Mouse (Mus musculus) kidney, embryonic 15.5 days (tissue): ENCODE data around the gene Gucd1. TPM values are rescaled to one million over a fixed set of nuclear protein-coding genes. Genes with fewer than 3 reads are reported as not detected.
A peak's percentile ranks its signal among the peaks of the same experiment; 100 is the strongest.
"Not testable (repeated sequence)": the region's sequence is repeated elsewhere in the genome, so short reads cannot be mapped to it uniquely, and the experiment has no call there.

Source experiments
- ATAC-seq: fragments of 200-750 bp; cut with Nextera tagmentation; replicated peaks from 2 replicates; pipeline ENCODE4 v1.8.0; 2017; ENCODE audit warnings: moderate TSS enrichment; ENCODE audit not compliant: low FRiP score
- H3K27ac ChIP-seq: fragments of 300-500 bp; sonication (generic); 2 replicates; pipeline ENCODE4 v1.5.1; 2015; ENCODE audit warnings: mild to moderate bottlenecking, inconsistent platforms
- H3K27me3 ChIP-seq: fragments of 300-500 bp; sonication (generic); 2 replicates; pipeline ENCODE4 v1.6.1; 2015; ENCODE audit warnings: inconsistent platforms
- H3K36me3 ChIP-seq: fragments of 300-500 bp; sonication (generic); 2 replicates; pipeline ENCODE4 v1.6.1; 2015; ENCODE audit warnings: inconsistent platforms
- H3K4me1 ChIP-seq: fragments of 300-500 bp; sonication (generic); 2 replicates; pipeline ENCODE4 v1.6.1; 2015; ENCODE audit warnings: inconsistent platforms
- H3K4me2 ChIP-seq: fragments of 300-500 bp; sonication (generic); 2 replicates; pipeline ENCODE4 v1.6.1; 2015; ENCODE audit warnings: moderate library complexity, mild to moderate bottlenecking, inconsistent platforms
- H3K4me3 ChIP-seq: fragments of 300-500 bp; sonication (generic); replicated peaks from 2 replicates; pipeline ENCODE4 v1.5.1; 2015; ENCODE audit warnings: mild to moderate bottlenecking, inconsistent platforms
- H3K9ac ChIP-seq: fragments of 300-500 bp; sonication (generic); 2 replicates; pipeline ENCODE4 v1.6.1; 2015; ENCODE audit warnings: mild to moderate bottlenecking, inconsistent platforms
- H3K9me3 ChIP-seq: fragments of 300-500 bp; sonication (generic); replicated peaks from 2 replicates; pipeline ENCODE4 v1.6.1; 2016; ENCODE audit warnings: inconsistent platforms
- WGBS: fragments of 180-500 bp; shearing (Covaris S2); methylation state at CpG from one replicate; pipeline ENCODE4 v1.1.7; 2015; ENCODE audit warnings: mixed read lengths; 5-methylcytosine and 5-hydroxymethylcytosine counted together
- polyA plus RNA-seq: library from polyadenylated mRNA; unstranded; fragments of >200 nt; fragmentation: Nextera tagmentation; extraction: Ambion mirVana; gene quantifications from 2 replicates; pipeline ENCODE4 v1.2.1, GENCODE M21; 2015

Gene Gucd1
- polyA plus RNA-seq, 1 experiment from 2014 or later, result 46.0 TPM

- no peak overlapping the region for H3K27ac ChIP-seq
- H3K4me2 ChIP-seq, result no peak overlapping the region
- H3K4me1 ChIP-seq, result 0 out of 2 replicates have a peak, but pooled peaks cover 3% of the 10 kb centered on the region
- no peak overlapping the region for H3K4me3 ChIP-seq
- ATAC-seq, result no peak
- H3K9ac ChIP-seq, result no peak overlapping the region
- H3K27me3 ChIP-seq, result no peaks in the 10 kb centered on the region
- WGBS, result 92% methylated on average over 8 of the region's 8 CpGs
- H3K9me3 ChIP-seq, result no peaks in the 10 kb centered on the region
- H3K36me3 ChIP-seq, result no peaks in the 10 kb centered on the region
Measured at GRCm38 (mm10) chr10:75417363-75418042, 100.3 kb downstream of the Gucd1 start.

GRCm38 (mm10) chr10:75414925-75415324, 102.8 kb downstream of the Gucd1 start:
- Histone ChIP-seq H3K36me3 (no peaks in the 10 kb centered on the region), H3K27me3 (no peaks in the 10 kb centered on the region), H3K9ac (no peak overlapping the region), H3K9me3 (no peaks in the 10 kb centered on the region), H3K4me2 (no peak overlapping the region), H3K4me1 (peaks cover 12% of the 10 kb centered on the region), H3K4me3 (no peak overlapping the region), H3K27ac (no peak overlapping the region)
- no peak for ATAC-seq
- WGBS, result 84% methylated on average over 7 of the region's 7 CpGs

DNA sequence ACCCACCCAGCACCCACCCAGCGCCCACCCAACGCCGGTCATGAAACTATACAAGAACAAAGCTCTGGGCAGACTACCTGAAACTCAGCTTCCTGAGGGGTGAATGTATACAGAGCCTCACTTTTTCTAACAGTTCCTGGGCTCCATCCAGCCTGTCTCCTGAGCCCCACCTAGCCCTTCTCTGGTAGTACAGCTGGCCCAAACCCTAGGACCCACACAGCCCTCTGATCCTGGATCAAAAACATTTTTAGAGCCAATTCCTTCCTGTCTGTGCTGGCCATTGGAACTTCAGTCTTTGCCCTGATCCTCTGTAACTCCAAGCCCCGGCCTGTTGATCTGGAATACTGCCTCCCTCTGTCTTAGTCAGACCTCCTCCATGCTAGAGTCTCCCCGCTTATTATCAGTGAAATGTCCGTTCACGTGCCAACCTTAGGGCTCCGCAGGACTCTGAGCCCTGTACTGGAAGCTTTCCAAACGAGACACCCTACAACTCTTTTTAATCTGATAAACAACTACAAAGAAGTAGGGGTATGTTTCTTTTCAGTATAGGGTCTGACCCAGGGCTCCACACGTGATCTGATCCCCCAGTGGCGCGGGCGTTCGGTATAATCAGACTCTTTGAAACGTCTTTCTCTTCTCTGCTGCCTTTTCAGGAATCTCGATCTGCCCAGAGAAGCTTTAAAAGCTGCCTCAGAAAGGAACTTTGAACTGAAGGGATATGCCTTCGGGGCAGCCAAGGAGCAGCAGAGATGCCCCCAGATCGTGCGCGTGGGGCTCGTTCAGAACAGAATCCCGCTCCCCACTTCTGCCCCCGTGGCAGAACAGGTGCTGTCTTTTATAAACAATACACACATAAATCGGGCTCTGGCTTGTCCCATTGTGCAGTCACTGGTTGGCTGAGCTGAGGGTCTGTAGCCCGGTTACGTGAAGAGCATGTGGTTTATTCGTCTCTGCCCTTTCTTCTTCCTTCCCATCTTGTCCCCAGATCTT, 105.4 kb downstream of the Gucd1 start:
- H3K4me2 ChIP-seq, result no peak overlapping the region
- peaks cover 12% of the 10 kb centered on the region for H3K4me1 ChIP-seq
- ATAC-seq, result no peak
- 0 out of 2 replicates have a peak overlapping the region, but pooled peaks have one; percentile 14 for H3K27ac ChIP-seq
- H3K36me3 ChIP-seq, result no peaks in the 10 kb centered on the region
- 72% methylated on average over 27 of the region's 27 CpGs for WGBS
- H3K4me3 ChIP-seq, result no peak overlapping the region
- no peak overlapping the region for H3K9ac ChIP-seq
- no peaks in the 10 kb centered on the region for H3K9me3 ChIP-seq
- no peaks in the 10 kb centered on the region for H3K27me3 ChIP-seq

DNA sequence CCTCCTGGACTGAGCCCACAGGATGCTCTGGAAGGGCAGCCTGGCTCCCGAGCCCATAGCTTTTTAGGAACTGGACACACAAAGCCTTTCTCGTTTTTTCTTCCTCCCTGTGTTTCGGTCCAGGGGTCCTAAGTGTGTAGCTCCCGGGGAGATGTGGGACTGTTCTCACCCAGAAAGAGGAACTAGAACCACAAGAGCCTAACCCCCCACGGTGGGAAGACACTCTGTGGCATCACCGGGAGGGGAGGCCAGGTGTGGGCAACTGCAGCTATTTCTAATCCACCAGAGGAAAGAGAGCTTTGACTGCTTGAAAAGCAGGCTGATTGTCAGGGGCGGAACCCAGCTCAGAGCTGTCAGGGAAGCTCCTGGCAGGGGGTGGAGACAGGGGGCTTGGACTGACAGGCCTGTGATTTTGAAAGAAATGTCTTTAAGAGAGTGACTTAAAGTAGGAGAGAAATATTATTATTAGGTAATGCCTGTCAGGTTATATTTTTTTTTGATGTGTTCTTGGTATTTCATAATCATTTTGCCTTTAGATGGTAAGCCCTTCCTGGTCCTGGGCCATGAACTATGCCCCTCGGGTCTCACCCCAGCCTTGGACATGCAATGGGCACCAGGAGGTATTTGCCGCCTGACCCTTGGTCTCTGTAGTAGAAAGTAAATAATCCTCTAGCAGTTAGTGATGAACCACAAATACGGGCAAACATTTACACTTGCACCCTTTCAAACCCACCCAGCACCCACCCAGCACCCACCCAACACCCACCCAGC, 106.2 kb downstream of the Gucd1 start:
- 45% methylated on average over 9 of the region's 10 CpGs for WGBS
- peaks cover 12% of the 10 kb centered on the region for H3K4me1 ChIP-seq
- not testable (repeated sequence) for H3K27ac ChIP-seq, H3K4me2 ChIP-seq, H3K9me3 ChIP-seq, H3K4me3 ChIP-seq, H3K9ac ChIP-seq, H3K27me3 ChIP-seq, H3K36me3 ChIP-seq, ATAC-seq

- Histone ChIP-seq H3K9ac (no peak overlapping the region), H3K4me3 (no peak overlapping the region), H3K36me3 (no peaks in the 10 kb centered on the region), H3K27me3 (no peaks in the 10 kb centered on the region), H3K27ac (no peak overlapping the region), H3K4me1 (peaks cover 12% of the 10 kb centered on the region), H3K4me2 (no peak overlapping the region), H3K9me3 (no peaks in the 10 kb centered on the region)
- 76% methylated on average over 4 of the region's 4 CpGs for WGBS
- ATAC-seq, result no peak
Measured at GRCm38 (mm10) chr10:75407741-75408140, 110.0 kb downstream of the Gucd1 start.

DNA sequence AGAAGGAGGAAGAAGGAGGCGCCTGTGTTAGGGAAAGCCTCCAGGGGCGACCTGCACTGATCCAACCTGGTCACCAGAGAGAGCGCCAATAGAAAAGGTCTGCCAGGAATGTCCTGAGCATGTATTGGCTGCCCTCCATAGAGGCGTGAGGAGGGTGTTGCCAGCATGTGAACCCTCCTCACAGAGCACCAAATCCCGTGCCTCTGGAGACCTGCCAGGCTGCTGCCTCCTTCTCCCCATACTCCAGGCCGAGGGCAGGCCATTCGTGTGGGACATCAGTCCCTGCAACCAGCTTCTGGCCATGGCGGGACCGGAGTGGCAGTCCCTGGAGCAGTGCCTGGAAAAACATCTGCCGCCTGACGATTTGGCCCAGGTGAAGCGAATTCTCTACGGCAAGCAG, 111.0 kb downstream of the Gucd1 start:
- peaks cover 5% of the 10 kb centered on the region for H3K4me1 ChIP-seq
- H3K4me2 ChIP-seq, result peak overlapping the region; percentile 41; the same call in 1 of the 2 replicates
- peak; percentile 60 for ATAC-seq
- WGBS, result 53% methylated on average over 13 of the region's 13 CpGs
- no peak overlapping the region for H3K9ac ChIP-seq
- no peaks in the 10 kb centered on the region for H3K9me3 ChIP-seq
- H3K27ac ChIP-seq, result no peak overlapping the region
- no peaks in the 10 kb centered on the region for H3K27me3 ChIP-seq
- no peak overlapping the region for H3K4me3 ChIP-seq
- H3K36me3 ChIP-seq, result no peaks in the 10 kb centered on the region

DNA sequence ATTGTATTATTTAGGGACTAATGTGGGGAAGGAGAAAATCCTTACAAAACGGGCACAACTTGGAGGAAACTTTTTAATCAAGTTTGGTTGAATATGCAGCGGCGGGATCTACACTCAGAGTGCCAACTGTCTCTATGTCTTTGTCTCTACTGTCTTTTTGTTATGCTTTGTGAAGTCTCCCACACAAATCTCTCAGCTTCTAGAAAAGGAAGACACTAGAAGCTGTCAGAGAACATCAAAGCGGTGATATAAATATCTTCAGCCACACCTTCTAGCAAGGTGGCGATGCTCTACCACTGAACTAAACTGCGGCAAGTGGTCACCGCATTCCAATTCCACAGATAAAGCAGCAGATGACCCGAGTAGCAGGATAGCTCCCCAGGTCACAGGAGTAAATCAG, 111.9 kb downstream of the Gucd1 start:
- Histone ChIP-seq H3K9me3 (no peaks in the 10 kb centered on the region), H3K36me3 (no peaks in the 10 kb centered on the region), H3K4me3 (no peak overlapping the region), H3K27ac (no peak overlapping the region), H3K9ac (no peak overlapping the region), H3K4me2 (no peak overlapping the region), H3K27me3 (no peaks in the 10 kb centered on the region), H3K4me1 (peaks cover under 1% of the 10 kb centered on the region; the same call in 1 of the 2 replicates)
- ATAC-seq, result no peak
- WGBS, result 92% methylated on average over 8 of the region's 8 CpGs

GRCm38 (mm10) chr10:75400958-75401357, 116.8 kb downstream of the Gucd1 start, which contains the start of gene Upb1:
TSS of gene Upb1 (plus strand) at chr10:75401115.
- Histone ChIP-seq H3K4me3 (no peak within 1 kb of the TSS), H3K36me3 (no peaks in the 10 kb centered on the region), H3K4me1 (peaks cover 4% of the 10 kb centered on the region; the same call in 1 of the 2 replicates), H3K27ac (no peak within 1 kb of the TSS), H3K27me3 (no peaks in the 10 kb centered on the region), H3K9me3 (no peaks in the 10 kb centered on the region), H3K4me2 (no peak within 1 kb of the TSS), H3K9ac (no peak within 1 kb of the TSS)
- WGBS, result 82% methylated on average over 4 of the region's 4 CpGs
- ATAC-seq, result no peak

DNA sequence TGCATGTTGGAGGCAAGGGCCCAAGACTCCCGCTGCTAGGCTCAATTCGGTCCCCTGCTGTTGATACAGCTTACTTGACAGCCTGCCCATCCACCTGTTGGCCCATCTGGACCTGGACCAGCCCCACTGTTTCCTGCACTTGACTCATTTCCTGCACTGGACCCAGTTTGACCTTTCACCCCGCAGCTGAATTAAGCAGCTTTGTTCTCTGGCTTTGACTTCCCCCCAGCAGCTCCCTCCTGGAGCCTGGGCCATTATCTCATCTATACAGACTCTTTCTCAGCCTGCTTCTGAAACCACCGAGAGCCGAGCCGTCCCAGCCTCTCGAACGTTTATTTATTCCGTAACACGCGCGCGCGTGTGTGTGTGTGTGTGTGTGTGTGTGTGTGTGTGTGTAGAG, 120.8 kb downstream of the Gucd1 start:
- no peak for ATAC-seq
- no peak overlapping the region for H3K27ac ChIP-seq
- H3K4me1 ChIP-seq, result peaks cover 4% of the 10 kb centered on the region; the same call in 1 of the 2 replicates
- no peak overlapping the region for H3K4me2 ChIP-seq
- no peak overlapping the region for H3K4me3 ChIP-seq
- no peaks in the 10 kb centered on the region for H3K36me3 ChIP-seq
- H3K9me3 ChIP-seq, result no peaks in the 10 kb centered on the region
- no peak overlapping the region for H3K9ac ChIP-seq
- WGBS, result 43% methylated on average over 14 of the region's 14 CpGs
- no peaks in the 10 kb centered on the region for H3K27me3 ChIP-seq

- Histone ChIP-seq H3K4me1 (peaks cover 4% of the 10 kb centered on the region; the same call in 1 of the 2 replicates), H3K36me3 (no peaks in the 10 kb centered on the region), H3K9ac (no peak overlapping the region), H3K9me3 (no peaks in the 10 kb centered on the region), H3K27ac (no peak overlapping the region), H3K4me2 (no peak overlapping the region), H3K4me3 (no peak overlapping the region), H3K27me3 (no peaks in the 10 kb centered on the region)
- ATAC-seq, result no peak
- 82% methylated on average over 8 of the region's 8 CpGs for WGBS
Measured at GRCm38 (mm10) chr10:75394796-75395195, 123.0 kb downstream of the Gucd1 start.

DNA sequence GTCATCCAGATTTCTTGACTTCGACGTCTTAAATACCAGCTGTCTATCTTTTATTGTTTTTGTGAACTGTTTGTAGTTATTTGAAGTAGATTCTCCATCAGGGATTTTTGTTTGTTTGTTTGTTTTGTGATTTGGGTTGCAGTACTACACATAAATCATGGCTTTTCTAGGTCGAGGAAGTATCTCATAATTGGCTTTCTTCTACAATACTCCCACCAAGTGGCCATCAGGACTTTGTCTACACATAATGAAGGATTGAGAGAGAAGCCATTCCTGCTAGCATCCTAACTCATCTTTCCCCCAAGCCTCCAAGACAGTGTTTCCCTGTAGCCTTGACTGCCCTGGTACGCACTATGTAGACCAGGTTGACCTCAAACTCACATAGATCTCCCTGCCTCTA, 126.9 kb downstream of the Gucd1 start:
- no peak overlapping the region for H3K9ac ChIP-seq
- H3K4me1 ChIP-seq, result no peaks in the 10 kb centered on the region
- no peaks in the 10 kb centered on the region for H3K9me3 ChIP-seq
- no peaks in the 10 kb centered on the region for H3K36me3 ChIP-seq
- H3K4me3 ChIP-seq, result no peak overlapping the region
- no peaks in the 10 kb centered on the region for H3K27me3 ChIP-seq
- 79% methylated on average over 4 of the region's 4 CpGs for WGBS
- no peak for ATAC-seq
- H3K27ac ChIP-seq, result no peak overlapping the region
- H3K4me2 ChIP-seq, result no peak overlapping the region
